Mouse (Mus musculus) liver, postnatal 0 days (tissue): ENCODE results near the gene Lim2. TPM values are rescaled to one million over a fixed set of nuclear protein-coding genes. Genes with fewer than 3 reads are reported as not detected.

Source experiments
- ATAC-seq: fragments of 200-750 bp; cut with Nextera tagmentation; 2 replicates; pipeline ENCODE4 v1.8.0; 2017; ENCODE audit warnings: mild to moderate bottlenecking, moderate library complexity
- DNase-seq: peaks from one replicate; pipeline ENCODE4 v3.0.0-alpha.2; 2016
- H3K27ac ChIP-seq: fragments of 300-500 bp; sonication (generic); 2 replicates; pipeline ENCODE4 v1.5.1; 2014; ENCODE audit warnings: antibody characterized with exemption, moderate library complexity, mild to moderate bottlenecking, low read depth
- H3K27me3 ChIP-seq: fragments of 300-500 bp; sonication (generic); 2 replicates; pipeline ENCODE4 v1.6.1; 2014; ENCODE audit warnings: low read length, control low read depth, mixed read lengths; ENCODE audit not compliant: insufficient read depth
- H3K36me3 ChIP-seq: fragments of 300-500 bp; sonication (generic); replicated peaks from 2 replicates; pipeline ENCODE4 v1.6.1; 2014; ENCODE audit warnings: mild to moderate bottlenecking, control low read depth, low read length, moderate library complexity, mixed read lengths; ENCODE audit not compliant: insufficient read depth
- H3K4me1 ChIP-seq: fragments of 300-500 bp; sonication (generic); 2 replicates; pipeline ENCODE4 v1.6.1; 2014; ENCODE audit warnings: antibody characterized with exemption, mild to moderate bottlenecking, control low read depth; ENCODE audit not compliant: insufficient read depth
- H3K4me2 ChIP-seq: fragments of 300-500 bp; sonication (generic); 2 replicates; pipeline ENCODE4 v1.6.1; 2014; ENCODE audit warnings: low read depth, mild to moderate bottlenecking, low read length, moderate library complexity, mixed read lengths
- H3K4me3 ChIP-seq: fragments of 300-500 bp; sonication (generic); 2 replicates; pipeline ENCODE4 v1.5.1; 2014; ENCODE audit warnings: low read depth, low read length
- H3K9ac ChIP-seq: fragments of 300-500 bp; sonication (generic); replicated peaks from 2 replicates; pipeline ENCODE4 v1.6.1; 2014; ENCODE audit warnings: mild to moderate bottlenecking, moderate library complexity
- H3K9me3 ChIP-seq: fragments of 300-500 bp; sonication (generic); 2 replicates; pipeline ENCODE4 v1.6.1; 2016; ENCODE audit warnings: mild to moderate bottlenecking, control low read depth, low read length, mixed read lengths
- CTCF ChIP-seq: sonication (generic); IDR thresholded peaks from 2 replicates; pipeline ENCODE4 v1.5.1; 2016; ENCODE audit warnings: antibody characterized with exemption, low read depth
- EP300 ChIP-seq: IDR thresholded peaks from 2 replicates; pipeline ENCODE4 v1.6.1; 2016; ENCODE audit warnings: antibody characterized with exemption, low read depth, mild to moderate bottlenecking
- WGBS: fragments of 180-500 bp; shearing (Covaris S2); extraction: QIAGEN DNeasy Blood & Tissue Kit; methylation state at CpG from one replicate; pipeline ENCODE4 v1.1.7; 2014; ENCODE audit not compliant: insufficient replicate concordance; 5-methylcytosine and 5-hydroxymethylcytosine counted together
- microRNA-seq: library from miRNA; unstranded; fragments of <30 nt; microRNA quantifications from one replicate; pipeline ENCODE4, GENCODE M21; 2016
- polyA plus RNA-seq: library from polyadenylated mRNA; unstranded; fragments of >200 nt; fragmentation: Nextera tagmentation; extraction: Ambion mirVana; gene quantifications from 2 replicates; pipeline ENCODE4 v1.2.1, GENCODE M21; 2015

The Lim2 gene
- polyA plus RNA-seq, 1 experiment from 2014 or later = not detected

- no peak for ATAC-seq
- 2% methylated on average over 13 of the region's 13 CpGs for WGBS
- peaks cover 35% of the 10 kb centered on the region for H3K27me3 ChIP-seq
Observed at GRCm38 (mm10) chr7:43476376-43476775, 48.9 kb downstream of the Lim2 start.

GRCm38 (mm10) chr7:43481191-43481590, 53.7 kb downstream of the Lim2 start:
- no peak overlapping the region for H3K9ac ChIP-seq
- no peak overlapping the region for H3K27ac ChIP-seq
- no peak overlapping the region for H3K4me2 ChIP-seq
- H3K9me3 ChIP-seq = no peaks in the 10 kb centered on the region
- H3K4me1 ChIP-seq = no peaks in the 10 kb centered on the region
- H3K36me3 ChIP-seq = no peaks in the 10 kb centered on the region
- no peak overlapping the region for H3K4me3 ChIP-seq
- ATAC-seq (no peak), DNase-seq (no peak)
- WGBS = 50% methylated on average over 3 of the region's 3 CpGs
- TF ChIP-seq EP300 (no peak), CTCF (no peak)
- peaks cover 18% of the 10 kb centered on the region for H3K27me3 ChIP-seq

More at GRCm38 (mm10) chr7:43476376-43476775, 48.9 kb downstream of the Lim2 start:
- H3K9ac ChIP-seq = no peak overlapping the region
- no peaks in the 10 kb centered on the region for H3K36me3 ChIP-seq
- no peaks in the 10 kb centered on the region for H3K9me3 ChIP-seq
- no peaks in the 10 kb centered on the region for H3K4me1 ChIP-seq
- TF ChIP-seq CTCF = no peak
- TF ChIP-seq EP300 = no peak
- no peak overlapping the region for H3K4me3 ChIP-seq
- no peak overlapping the region for H3K4me2 ChIP-seq
- no peak overlapping the region for H3K27ac ChIP-seq
- DNase-seq = no peak

- no peak overlapping the region for H3K9ac ChIP-seq
- no peak overlapping the region for H3K4me3 ChIP-seq
- TF ChIP-seq EP300 = no peak
- no peak for TF ChIP-seq CTCF
- DNase-seq (no peak), ATAC-seq (no peak)
- H3K27ac ChIP-seq = no peak overlapping the region
- peaks cover 8% of the 10 kb centered on the region; the same call in 1 of the 2 replicates for H3K27me3 ChIP-seq
- no peaks in the 10 kb centered on the region for H3K4me1 ChIP-seq
- H3K9me3 ChIP-seq = no peaks in the 10 kb centered on the region
- no peak overlapping the region for H3K4me2 ChIP-seq
- 67% methylated on average over 8 of the region's 8 CpGs for WGBS
- H3K36me3 ChIP-seq = no peaks in the 10 kb centered on the region
Observed at GRCm38 (mm10) chr7:43482090-43482716, 54.7 kb downstream of the Lim2 start.

- WGBS = 7% methylated on average over 10 of the region's 10 CpGs
- no peak for DNase-seq
Observed at GRCm38 (mm10) chr7:43483236-43483635, 55.8 kb downstream of the Lim2 start.

More at GRCm38 (mm10) chr7:43483236-43483635, 55.8 kb downstream of the Lim2 start:
- Histone ChIP-seq H3K9me3 (no peaks in the 10 kb centered on the region), H3K4me1 (no peaks in the 10 kb centered on the region), H3K36me3 (no peaks in the 10 kb centered on the region), H3K9ac (no peak overlapping the region), H3K27me3 (peaks cover 1% of the 10 kb centered on the region; the same call in 1 of the 2 replicates), H3K27ac (no peak overlapping the region), H3K4me2 (no peak overlapping the region), H3K4me3 (no peak overlapping the region)
- no peak for ATAC-seq
- no peak for TF ChIP-seq CTCF
- no peak for TF ChIP-seq EP300

Small RNA genes within 50 kb of the gene (microRNA-seq; reads per million reads assigned to microRNA genes)
- 1.6 reads per million for gene Mir7051

Other genes starting within 250 kb of the Lim2 start
- gene Zfp715, start 114.4 kb upstream of the Lim2 start, polyA plus RNA-seq = 3.9 and 4.1 TPM in 2 replicates
- gene Siglecf, start 76.3 kb upstream of the Lim2 start, polyA plus RNA-seq = 0.71 and 0.96 TPM in 2 replicates
- 2.9 and 3.5 TPM in 2 replicates for gene Siglecg, start 19.5 kb upstream of the Lim2 start, polyA plus RNA-seq
- gene Nkg7, start 9.4 kb downstream of the Lim2 start, polyA plus RNA-seq = 12.6 and 16.2 TPM in 2 replicates
- gene Cldnd2, start 13.1 kb downstream of the Lim2 start, polyA plus RNA-seq = 0.22 TPM in 1 of 2 replicates, not detected in the other
- 759 and 760 TPM in 2 replicates for gene Etfb, start 16.4 kb downstream of the Lim2 start, polyA plus RNA-seq
- gene Gm45233, start 16.5 kb downstream of the Lim2 start, polyA plus RNA-seq = 0.25 TPM in 1 of 2 replicates, not detected in the other
- gene Vsig10l, start 35.5 kb downstream of the Lim2 start, polyA plus RNA-seq = 0.70 and 1.4 TPM in 2 replicates
- gene Iglon5, start 62.4 kb downstream of the Lim2 start, polyA plus RNA-seq = not detected in 2 replicates
- not detected in 2 replicates for gene 4931406B18Rik, start 78.3 kb downstream of the Lim2 start, polyA plus RNA-seq
- gene Cd33, start 116.8 kb downstream of the Lim2 start, polyA plus RNA-seq = 3.9 and 5.1 TPM in 2 replicates
- 0.14 and 0.26 TPM in 2 replicates for gene Zfp658, start 134.6 kb downstream of the Lim2 start, polyA plus RNA-seq
- gene Zfp719, start 151.9 kb downstream of the Lim2 start, polyA plus RNA-seq = 1.3 TPM in 2 replicates
- not detected in 2 replicates for gene Zfp819, start 179.5 kb downstream of the Lim2 start, polyA plus RNA-seq
- 0.14 TPM in 1 of 2 replicates, not detected in the other for gene Ceacam18, start 207.0 kb downstream of the Lim2 start, polyA plus RNA-seq
- gene Siglece, start 232.5 kb downstream of the Lim2 start, polyA plus RNA-seq = 5.1 and 5.8 TPM in 2 replicates
- 3.2 and 4.5 TPM in 2 replicates for gene Ctu1, start 244.3 kb downstream of the Lim2 start, polyA plus RNA-seq